Mouse (Mus musculus) bone marrow, adult 2 months (tissue): ENCODE results near the gene Rnf224.

Source experiments
- CTCF ChIP-seq: fragments of 200-500 bp; IDR thresholded peaks from 2 replicates; pipeline ENCODE4 v1.5.1; 2011; ENCODE audit warnings: low read length, control low read depth; ENCODE audit not compliant: control insufficient read depth, insufficient read depth
- POLR2A ChIP-seq: fragments of 200-500 bp; IDR thresholded peaks from 2 replicates; pipeline ENCODE4 v1.6.1; 2011; ENCODE audit warnings: low read depth, mild to moderate bottlenecking, control low read depth, low read length, borderline replicate concordance; ENCODE audit not compliant: control insufficient read depth

DNA sequence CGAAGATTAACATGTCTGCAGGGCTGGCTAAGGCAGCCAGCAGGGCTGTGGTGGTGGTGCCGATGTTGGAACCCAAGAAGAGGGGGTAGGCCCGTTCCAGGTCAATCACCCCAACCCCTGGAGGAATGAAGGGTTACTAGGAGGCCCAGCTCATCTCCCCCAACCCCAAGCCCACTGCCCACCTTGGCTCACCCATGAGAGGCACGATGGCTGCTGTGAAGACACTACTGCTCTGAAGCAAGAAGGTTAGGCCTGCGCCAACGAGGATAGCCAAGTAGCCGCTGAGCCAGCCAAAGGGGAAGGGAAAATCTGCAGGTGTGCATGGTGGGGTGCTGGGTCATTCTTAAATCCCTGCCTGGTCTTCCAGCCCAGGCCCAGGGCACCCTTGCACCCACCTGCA lies 6.0 kb downstream of the Rnf224 start:
- TF ChIP-seq POLR2A (no peak), CTCF (no peak)
